Mouse (Mus musculus) ovary, postnatal 10 days (tissue): Measurements from ENCODE around the gene Tsfm.

ENCODE experiments used
- DNase-seq: peaks from one replicate; pipeline ENCODE4 v3.0.0; 2022; ENCODE audit warnings: low spot score

The Tsfm gene

DNA sequence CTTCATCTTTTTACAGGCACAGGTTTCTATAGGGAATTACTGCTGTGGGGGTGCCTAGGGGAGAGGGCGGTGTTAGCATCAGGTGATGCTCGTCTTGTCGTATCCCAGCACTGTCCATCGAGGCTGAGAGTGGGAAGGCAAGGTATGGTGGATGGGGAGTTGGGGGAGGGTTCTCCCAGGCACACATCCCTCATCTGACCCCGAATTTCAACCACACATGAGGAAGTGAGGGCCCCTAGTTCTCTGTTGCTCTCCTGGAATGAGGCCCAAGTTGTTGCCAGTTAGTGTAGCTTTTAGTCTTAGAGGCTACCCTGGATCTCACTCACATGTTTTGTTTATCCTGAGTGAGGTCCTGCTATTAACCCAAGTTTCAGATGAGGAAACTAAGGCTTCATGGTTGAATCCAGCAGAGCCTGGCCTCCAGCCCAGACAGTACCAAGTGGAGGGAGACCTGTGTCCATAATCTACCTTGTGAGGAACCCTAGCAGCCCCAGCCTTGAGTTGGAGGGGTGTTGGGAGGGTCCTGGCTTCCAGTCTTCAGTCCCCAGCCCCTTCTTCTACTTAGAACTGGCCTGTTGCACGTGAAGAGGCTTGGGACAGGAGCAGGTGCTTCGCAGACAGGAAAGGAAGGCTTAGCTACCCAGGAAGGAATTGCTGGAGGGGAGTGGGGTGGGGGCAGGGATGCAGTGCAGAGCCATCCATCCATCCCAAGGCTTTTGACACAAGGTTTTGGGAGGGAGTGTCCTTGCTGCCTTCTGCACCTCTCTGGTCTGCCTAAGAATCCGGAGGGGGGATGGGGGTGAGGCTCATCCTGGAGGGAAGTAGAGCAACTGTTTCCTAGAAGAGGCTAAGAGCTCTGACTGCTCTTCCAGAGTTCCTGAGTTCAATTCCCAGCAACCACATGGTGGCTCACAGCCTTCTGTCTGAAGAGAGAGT lies 43.2 kb downstream of the Tsfm start:
- DNase-seq, result no peak

DNA sequence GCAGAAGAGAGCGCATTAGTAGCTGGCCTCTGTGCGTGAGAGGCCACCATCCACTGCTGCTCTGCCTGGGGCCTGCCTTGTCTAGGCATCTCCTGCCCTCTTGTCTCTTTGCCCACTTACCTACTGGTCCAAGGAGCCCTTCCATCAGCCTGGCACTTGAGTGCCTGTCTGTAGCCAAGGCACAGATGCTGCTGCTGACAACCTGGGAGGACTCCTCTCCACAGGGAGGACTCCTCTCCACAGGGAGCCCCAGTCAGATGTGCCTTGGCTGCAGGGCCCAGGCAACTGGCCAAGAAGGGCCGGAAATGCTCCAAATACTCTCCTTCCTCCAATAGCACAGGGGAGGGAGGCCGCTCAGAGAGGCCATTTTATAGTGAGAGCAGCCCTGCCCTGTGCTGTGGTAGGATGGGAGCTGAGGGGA lies 44.1 kb downstream of the Tsfm start:
- peak; percentile 71 for DNase-seq

DNA sequence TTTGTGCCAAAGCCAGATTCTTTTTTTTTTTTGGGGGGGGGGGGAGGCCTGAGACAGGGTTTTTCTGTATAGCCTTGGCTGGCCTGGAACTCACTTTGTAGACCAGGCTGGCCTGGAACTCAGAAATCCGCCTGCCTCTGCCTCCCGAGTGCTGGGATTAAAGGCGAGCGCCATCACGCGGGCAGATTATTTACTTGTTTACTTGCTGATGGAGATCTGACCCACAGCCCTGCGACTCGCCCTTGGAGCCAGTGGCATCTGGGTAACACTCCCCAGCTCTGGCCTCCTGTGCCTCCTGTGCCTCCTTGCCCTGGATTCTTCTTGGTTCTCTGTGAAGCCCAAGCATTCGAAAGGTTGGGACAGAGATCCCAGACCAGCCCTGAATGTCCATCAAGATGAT lies 45.1 kb downstream of the Tsfm start:
- no peak for DNase-seq

DNA sequence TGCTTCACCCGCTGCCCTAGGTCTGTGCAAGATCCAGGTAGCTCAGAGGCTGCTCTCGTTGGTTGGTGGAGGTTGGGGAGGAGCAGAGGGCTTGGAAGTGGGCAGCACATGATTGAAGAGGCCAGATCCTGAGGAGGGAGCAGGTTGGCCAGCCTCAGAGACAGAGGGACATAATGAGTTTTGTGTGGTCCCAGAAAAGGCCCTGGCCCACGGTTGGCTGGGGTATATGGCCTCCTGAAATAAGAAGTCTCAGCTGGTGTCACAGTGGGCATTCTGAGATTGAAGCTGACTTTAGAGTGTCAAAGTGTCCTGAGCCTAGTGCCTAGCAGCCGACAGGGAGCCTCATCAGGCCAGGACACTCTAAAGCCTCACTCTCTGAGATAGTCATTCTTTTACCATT lies 45.5 kb downstream of the Tsfm start:
- DNase-seq, result no peak

DNA sequence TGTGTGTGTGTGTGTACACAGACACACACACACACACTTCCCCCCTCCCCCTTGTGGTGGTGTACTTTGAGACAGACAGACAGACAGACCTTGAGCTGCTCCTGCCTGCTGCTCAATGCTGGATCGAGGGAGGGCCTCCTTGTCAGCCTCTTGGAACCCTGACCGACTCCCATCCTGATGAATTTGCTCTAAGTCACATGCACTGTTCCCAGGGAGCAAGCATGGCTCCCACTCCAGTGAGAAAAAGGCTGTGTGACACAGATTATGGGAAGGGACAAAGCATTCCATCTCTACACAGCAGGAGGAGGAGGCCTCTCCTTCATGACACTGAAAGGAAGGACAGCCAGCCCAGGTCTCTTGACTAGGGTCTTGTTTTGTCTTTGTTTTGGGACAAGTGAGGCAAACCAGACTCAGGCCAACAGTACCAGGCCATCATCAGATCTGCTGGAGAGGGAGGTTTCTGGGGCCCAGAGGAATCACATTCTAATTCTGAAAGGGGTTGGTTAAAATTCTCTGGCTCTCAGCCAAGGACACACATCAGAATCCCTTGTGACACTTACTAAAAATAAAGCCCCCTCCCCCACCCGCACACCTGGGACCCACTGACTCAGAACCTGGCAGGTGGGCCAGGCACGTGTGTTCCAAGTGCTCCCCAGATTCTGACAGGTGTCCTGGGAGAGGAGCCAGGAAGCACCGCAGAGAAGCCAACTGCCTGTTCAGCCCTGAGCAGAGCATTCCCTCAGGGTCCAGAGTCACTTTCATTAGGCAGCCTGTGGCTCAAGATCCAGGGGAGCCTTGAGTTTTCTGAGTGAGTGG lies 46.2 kb downstream of the Tsfm start:
- DNase-seq, result no peak

DNA sequence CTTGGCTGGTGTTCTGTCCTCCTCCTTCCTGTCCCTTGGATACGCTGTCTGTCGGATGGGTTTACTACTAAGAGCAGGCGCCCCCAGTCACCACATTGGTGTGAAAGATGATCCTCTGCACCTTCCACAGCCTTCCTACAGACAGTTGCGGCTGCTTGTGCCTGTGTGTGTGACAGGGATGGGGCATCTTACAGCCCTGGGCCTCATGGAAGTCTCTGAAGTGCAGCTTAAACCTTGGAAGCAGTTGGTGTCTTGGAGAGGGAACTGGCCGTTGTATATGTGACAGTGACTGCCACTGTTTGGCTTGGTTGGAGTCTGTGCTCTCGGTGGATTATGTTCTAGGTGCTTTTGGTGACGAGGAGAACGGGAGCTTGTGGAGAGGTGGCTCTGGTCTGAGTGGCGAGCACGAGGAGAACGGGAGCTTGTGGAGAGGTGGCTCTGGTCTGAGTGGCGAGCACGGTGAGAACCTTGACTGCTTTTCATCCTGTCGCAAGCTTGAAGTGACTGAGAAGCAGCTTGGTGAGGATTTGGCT lies 47.4 kb downstream of the Tsfm start:
- no peak for DNase-seq

DNA sequence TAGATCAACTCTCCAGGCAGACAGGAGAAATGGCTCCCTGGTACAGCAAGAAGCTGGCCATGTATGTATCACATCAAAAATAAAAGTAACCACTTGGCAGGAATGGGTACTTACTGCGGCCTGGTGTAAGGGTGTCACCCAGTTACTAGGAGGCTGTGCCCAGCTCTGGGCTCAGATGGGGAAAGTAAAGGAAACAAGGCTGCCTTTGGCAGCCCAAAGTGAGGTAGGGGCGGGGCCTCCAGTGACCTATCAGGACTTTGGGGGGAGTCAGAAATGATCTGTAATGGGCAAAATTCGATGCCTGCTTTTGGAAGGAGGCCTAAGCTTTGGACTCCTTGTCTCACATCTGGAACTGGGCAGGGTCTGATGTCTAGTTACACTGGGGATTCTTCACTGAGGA lies 48.9 kb downstream of the Tsfm start:
- DNase-seq, result no peak

DNA sequence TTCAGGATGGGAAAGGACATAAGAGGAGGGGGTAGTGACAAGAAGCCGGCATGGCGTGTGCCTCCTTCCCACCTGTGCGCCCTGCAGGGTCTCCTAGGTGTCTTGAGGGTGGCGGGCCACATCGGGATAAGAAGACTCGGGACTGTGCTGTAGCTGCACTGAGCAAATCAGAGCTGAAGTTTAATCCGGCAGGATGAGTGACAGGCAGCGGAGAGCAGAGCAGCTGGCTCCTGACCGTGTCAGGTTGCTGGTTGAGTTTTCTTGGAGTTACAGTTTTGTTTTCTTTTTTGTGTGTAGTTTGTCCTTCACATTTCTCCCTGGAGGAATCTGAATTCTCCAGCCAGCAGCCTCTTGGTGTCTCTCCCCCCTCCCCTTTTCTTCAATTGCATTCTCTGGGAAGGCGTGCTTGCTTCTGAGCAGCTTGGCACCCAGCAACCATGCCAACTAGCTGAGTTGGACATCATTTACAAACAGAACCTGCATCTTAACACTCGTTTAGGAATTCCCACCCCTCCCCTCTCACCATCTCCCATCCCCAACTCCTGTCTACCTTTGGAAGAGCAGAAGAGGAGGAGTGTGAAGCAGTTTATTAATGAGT lies 49.6 kb downstream of the Tsfm start:
- no peak for DNase-seq

DNA sequence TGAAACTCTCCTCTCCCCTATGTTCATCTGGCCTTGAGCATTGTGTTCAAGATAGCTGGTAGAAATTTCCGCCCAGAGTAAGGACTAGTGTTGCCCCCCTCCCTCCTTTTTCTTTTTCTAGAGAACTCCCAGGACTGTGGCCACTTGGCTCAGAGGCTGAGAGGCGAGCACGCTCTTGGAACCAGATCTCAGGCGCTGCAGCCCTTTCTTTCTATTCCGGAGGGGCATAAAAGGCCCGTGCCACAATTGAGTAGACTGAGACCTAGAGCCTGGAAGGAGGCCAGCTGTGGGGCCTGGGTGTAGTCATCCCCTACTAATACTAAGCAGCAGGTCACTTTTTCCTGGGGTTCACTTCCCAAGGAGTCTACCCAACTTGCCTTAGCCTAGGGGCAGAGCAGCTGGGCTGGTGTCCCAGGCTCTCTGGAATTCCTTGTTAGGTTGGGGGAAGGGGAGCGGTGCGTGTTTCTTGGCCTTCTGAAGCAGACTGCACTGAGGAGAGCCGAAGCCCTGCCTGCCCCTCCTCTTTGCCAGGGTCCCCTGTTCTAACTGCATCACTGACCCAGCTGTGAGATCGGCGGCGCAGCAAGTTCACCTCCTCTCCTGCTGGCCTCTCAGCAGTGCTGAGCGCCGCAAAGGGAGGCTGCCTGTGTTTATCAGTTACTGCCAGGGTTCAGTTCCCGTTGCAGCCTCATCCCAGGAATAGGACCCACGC lies 50.3 kb downstream of the Tsfm start:
- DNase-seq, result no peak

DNA sequence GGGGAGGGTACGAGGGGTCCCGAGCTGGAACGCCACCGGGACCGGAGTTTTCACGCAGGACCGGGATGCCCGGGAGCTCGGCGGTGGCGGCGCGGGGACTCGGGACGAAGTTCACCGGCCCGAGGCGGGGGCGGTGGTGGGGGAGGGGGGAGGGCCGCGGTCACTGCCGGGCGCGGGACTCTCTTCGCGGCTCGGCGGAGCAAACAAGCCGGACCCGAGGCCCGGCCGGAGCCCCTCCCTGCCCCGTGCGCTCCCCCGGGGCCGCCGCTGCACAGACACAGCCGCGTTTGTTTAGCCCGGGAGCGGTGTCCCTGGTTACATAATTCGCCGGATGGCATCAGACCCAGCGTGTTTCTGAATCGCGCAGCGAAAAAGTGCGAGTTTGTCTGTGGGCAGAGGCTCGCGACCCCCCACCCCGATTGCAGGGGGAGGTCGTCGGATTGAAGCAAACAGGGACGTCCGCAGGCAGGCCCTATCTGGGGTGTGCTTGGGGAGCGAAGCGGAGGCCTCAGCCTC lies 50.9 kb downstream of the Tsfm start:
- DNase-seq, result no peak

DNA sequence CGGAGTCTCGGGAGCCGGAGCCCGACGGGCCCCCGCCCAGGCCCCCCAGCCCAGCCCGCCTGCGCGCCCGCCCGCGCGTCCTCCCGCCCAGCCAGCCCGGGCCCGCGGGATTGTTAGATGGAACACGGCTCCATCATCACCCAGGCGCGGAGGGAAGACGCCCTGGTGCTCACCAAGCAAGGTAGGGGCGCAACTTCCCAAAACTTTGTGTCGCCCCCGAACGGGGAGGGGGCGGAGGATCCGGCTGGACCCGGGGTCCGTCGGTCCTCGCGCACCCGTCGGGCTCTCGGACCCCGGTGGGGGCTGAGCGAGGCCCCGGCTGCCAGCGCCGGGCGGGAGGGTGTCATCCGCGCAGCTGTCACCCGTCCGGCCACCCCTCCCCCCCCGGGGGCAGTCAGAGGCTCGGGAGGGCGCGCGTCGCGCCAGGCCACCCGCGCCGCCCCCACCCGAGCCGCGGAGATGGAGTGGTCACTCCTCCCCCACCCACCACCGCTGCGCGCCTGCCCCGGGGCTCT lies 51.5 kb downstream of the Tsfm start:
- no peak for DNase-seq

DNA sequence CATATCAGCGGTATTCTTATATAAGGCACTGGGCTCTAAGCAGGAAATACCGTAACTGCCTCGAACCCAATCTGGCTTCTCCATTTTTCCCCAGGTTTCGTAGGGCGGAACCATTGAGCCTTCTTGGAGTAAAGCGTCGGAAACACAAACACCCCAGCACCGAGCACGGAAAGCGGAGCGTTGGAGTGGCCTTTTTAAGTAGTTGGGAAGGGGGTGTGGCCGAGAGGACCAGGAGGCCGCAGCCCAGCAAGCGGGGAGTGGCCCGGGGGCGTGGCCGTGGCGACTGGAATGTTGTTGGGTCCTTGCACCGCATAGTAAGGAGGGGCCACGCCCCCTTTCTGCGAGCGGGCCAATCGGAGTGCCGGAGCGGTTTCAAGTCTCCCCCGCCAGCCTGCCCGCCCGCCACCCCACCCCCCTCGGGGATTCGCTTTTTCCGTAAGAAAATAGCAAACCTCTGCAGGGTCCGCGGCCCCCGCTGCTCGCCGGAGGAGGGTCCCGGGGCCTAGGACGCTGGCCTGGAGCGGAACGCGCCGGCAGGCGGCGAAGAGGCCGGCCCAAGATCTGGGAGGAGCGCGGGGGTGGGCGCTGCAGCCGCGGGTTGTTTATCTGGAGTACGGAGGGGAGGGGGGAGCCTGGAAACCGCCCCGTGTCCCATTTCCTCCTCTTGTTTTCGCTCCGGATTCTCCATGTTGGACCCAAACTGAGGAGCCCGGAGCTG lies 52.2 kb downstream of the Tsfm start, which contains the start of gene Ctdsp2:
Gene Ctdsp2, plus strand, starts transcription at position 441 of the 718 bp plus-strand sequence.
- peak; percentile 98 for DNase-seq

DNA sequence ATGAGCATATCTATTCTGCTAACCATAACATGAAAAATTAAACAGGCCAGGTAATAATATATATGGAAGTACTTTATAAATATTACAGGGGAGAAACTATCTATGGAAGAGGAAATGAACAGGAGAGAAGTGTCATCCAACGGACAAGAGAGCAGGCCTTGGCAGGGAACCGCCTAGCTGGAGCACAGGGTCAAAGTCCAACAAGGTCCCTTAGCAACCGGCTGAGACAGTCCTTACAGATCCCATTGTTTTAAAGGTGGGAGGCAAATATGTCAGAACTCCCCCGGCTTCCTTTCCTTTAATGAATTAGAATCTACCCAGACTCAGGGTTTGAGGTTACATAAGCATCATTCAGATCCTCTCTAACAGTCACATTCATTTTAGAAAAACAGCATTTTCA lies 53.6 kb downstream of the Tsfm start:
- no peak for DNase-seq

DNA sequence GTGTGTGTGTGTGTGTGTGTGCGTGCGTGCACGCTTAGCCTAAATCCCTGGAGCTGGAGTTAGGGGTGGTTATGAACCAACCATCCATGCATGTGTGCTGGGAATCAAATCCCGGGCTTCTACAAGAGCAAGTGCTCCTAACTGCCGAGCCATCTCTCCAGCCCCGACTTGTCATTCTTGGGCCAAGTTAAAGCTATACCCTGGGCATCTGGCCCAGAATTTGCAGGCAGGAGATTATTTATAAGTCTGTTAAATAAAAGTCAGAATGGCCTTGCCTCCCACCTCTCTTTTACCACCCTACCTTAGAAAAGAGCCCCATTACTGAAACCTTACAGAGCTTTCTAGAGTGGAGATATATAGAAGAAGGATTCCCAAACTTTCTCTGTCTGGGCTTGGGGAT lies 54.9 kb downstream of the Tsfm start:
- no peak for DNase-seq

DNA sequence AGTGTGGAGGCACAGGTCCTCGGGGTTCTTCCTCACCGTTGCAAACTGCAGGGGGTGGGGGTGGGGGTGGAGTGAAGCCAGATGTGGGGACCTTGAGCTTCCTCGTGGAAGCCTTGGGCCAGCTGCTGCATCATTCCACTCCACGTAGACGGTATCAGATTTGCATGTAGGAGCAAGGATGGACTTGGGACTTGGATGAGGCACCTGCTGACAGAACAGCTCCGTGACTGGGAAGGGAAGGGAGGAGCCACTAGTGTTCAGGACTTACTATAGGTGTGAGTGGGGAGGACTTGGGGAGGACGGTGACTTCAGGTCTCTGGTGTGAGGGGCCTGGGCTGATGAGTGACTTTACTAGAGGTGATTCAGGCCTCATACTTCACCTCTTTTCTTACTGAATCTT lies 57.7 kb downstream of the Tsfm start:
- DNase-seq, result no peak

DNA sequence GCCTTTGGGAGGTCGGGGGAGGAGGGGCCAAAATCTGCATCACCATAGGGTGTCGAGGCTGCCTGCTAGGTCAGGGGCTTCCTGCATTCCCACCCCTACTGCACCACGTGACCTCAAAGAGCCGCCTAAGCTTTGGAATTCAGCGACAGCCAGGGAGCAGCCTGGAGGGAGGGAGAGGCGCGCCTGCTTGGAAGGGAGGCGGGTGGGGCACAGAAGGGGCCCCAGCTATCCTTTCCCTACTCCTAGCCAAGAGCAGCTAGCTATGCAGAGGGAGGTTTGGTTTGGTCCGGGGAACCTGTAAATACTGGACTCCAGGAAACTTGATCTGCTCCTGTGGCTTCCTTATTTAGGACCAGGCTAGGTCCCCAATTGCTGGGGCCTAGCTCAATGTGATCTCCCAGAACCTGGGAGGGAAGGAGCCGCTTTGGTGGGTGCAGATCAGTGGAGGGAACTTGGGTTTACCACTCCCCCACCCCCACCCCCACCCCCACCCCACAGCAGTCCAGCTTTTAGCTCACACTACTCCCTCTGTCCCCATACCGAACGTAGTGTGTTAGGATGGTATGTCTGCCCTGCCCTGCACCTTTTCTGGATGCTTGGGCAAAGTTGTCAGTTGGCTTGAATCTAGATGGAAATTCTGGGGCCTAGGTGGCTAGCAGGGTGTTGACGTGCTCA lies 58.5 kb downstream of the Tsfm start:
- DNase-seq, result no peak

DNA sequence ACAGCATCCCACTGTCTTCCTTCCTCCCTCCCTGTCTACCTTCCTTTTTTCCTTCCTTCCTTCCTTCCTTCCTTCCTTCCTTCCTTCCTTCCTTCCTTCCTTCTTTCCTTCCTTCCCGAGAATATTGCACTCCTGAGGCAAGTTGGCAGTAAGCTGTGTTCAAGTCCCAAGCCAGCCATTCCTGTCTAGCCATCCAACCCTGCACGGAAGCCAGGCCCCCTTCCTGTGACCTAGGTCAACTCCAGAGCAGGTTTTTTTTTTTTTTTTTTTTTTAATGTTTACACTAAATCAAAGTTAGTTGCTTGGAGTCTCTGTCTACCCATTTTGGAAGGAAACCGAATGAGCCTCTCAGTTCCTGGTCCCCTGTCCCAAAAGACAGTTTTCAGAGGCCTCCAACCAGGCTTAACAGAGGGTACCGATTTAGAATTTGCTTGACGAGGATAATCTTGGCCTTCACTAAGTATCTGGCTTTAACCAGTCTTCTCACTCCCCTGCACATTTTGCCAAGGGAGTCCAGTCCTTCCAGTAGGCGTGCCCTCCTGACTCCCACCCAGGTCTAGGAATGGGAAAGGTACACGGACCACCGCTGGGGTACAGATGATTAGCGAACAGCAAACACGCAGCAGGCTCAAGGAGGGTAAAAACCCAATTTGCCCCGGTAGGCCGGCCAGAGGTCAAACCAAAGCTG lies 59.1 kb downstream of the Tsfm start:
- no peak for DNase-seq

DNA sequence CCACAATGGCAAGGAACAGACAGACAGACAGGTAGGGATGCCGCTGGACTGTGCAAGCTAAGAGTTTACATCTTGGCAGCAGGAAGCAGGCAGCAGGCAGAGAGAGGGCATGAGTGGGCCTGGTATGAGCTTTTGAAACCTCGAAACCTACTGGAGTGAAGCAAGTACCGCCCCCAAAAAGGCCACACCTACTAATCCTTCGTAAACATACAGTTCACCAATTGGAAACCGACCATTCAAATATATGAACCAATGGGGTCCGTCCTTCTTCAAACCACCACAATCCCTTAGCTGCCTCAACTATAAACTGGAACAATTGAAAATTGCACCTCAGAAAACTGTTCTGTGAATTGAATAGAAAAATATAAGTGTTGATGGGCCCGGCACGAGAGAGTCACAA lies 66.8 kb downstream of the Tsfm start:
- no peak for DNase-seq

DNA sequence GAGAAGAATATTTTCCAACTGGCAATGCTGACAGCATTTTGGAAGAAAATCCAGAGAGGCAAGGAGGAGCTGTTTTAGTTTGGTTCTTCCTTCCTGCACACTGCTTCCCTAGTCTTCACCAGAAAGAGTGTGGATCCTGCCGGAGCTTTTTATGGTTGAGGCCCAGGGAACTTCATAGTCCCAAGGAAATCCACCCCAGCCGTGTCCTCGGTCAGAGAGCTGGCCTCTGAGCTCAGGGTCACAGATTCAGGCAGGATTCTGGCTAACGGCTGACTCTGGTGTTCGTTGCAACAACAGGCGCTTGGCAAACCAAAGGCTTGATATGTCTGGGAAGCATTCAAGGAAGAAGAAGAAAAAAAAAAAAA lies 67.7 kb downstream of the Tsfm start:
- no peak for DNase-seq
